Mouse (Mus musculus): ENCODE results near the gene Asb2. TPM values are rescaled to one million over a fixed set of nuclear protein-coding genes. Genes with fewer than 3 reads are reported as not detected.

The Asb2 gene
- polyA plus RNA-seq, 1 experiment = 64.7 TPM

DNA sequence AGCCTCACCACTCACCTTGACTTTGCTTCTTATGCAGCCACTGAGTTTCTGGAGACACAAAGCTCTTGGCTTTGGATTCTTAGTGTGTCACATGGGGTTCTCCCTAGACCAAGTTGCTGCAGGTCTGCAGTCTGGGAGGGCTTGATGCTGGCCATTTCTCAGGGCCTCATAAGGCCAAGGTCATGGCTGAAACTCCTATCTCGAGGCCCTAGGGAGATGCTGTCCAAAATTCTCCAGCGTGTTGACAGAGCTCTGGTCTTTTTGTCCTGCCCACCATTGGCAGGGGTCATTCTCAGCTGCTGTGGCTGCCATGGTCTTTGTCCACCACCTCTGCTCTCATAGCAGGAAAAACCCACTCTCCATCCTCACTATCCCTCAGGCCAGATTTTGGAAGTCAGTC is 11.4 kb upstream of the Asb2 start:
- 86% methylated on average over 2 of the region's 2 CpGs for WGBS
- no peak overlapping the region for H3K4me3 ChIP-seq (ENCODE audit: control insufficient read depth, insufficient read depth, low read length)
- no peak for TF ChIP-seq POLR2A (IDR thresholded peaks at IDR 0.05; ENCODE audit: control insufficient read depth, extremely low read depth, insufficient read depth, low read length, poor library complexity)
- TF ChIP-seq CTCF (IDR thresholded peaks at IDR 0.05; ENCODE audit: borderline replicate concordance, control insufficient read depth, extremely low read depth, insufficient read depth, low read length, poor library complexity) = no peak
- no peaks in the 10 kb centered on the region for H3K4me1 ChIP-seq (replicated peaks; ENCODE audit: control insufficient read depth, insufficient read depth, low read length)
- DNase-seq = no peak
- no peaks in the 10 kb centered on the region for H3K36me3 ChIP-seq (ENCODE audit: control insufficient read depth, insufficient read depth, low read length)
- H3K27ac ChIP-seq (ENCODE audit: control insufficient read depth, insufficient read depth, low read length) = no peak overlapping the region
- H3K27me3 ChIP-seq (ENCODE audit: control insufficient read depth, insufficient read depth, low read length) = no peaks in the 10 kb centered on the region; the same call in 1 of the 2 replicates

- H3K4me3 ChIP-seq (ENCODE audit: control insufficient read depth, insufficient read depth, low read length) = no peak overlapping the region
- no peak overlapping the region for H3K27ac ChIP-seq (ENCODE audit: control insufficient read depth, insufficient read depth, low read length)
- no peak for TF ChIP-seq POLR2A (IDR thresholded peaks at IDR 0.05; ENCODE audit: control insufficient read depth, extremely low read depth, insufficient read depth, low read length, poor library complexity)
- no peak for TF ChIP-seq CTCF (IDR thresholded peaks at IDR 0.05; ENCODE audit: borderline replicate concordance, control insufficient read depth, extremely low read depth, insufficient read depth, low read length, poor library complexity)
- no peak for DNase-seq
- WGBS = 88% methylated on average over 3 of the region's 3 CpGs
- no peaks in the 10 kb centered on the region for H3K4me1 ChIP-seq (replicated peaks; ENCODE audit: control insufficient read depth, insufficient read depth, low read length)
- no peaks in the 10 kb centered on the region for H3K27me3 ChIP-seq (ENCODE audit: control insufficient read depth, insufficient read depth, low read length)
- H3K36me3 ChIP-seq (ENCODE audit: control insufficient read depth, insufficient read depth, low read length) = no peaks in the 10 kb centered on the region
Measured at GRCm38 (mm10) chr12:103362336-103362735, 6.5 kb upstream of the Asb2 start.

DNA sequence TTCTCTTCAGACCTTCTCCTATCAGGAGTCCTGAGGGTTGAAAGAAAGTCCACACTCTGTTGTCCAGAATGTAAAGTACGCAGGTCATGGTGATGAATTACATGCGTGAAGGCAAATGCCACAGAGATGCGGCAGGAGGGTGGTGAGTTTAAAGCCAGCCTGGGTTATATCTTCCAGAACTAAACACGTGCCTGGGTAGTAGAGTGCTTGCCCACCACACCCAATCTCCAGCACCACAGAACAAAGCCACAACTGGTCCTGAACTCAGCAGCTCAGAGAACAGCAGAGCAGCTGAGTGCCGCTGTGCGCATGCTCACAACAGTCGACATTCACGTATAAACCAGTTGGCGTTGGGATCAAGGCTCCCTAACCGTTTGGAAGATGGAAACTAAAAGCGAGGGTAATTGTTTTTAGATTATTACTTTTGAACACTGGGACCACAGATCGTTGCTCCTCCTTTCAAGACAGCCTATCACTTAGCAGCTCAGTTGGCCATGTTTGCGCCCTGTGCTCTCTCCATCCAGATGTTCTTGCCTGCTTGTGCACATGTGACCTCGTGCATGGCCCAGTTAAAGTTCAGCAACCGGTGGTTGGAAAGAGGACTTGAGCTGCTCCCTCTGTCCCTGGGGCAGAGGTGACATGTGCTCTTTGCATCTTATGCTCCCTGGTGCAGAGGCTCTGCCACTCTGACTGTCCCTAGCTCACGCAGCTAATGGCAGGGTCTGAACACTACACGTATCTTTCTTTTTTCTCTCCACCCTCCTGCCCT is 5.9 kb upstream of the Asb2 start:
- no peak overlapping the region for H3K4me3 ChIP-seq (ENCODE audit: control insufficient read depth, insufficient read depth, low read length)
- H3K27me3 ChIP-seq (ENCODE audit: control insufficient read depth, insufficient read depth, low read length) = no peaks in the 10 kb centered on the region
- TF ChIP-seq CTCF (IDR thresholded peaks at IDR 0.05; ENCODE audit: borderline replicate concordance, control insufficient read depth, extremely low read depth, insufficient read depth, low read length, poor library complexity) = no peak
- TF ChIP-seq POLR2A (IDR thresholded peaks at IDR 0.05; ENCODE audit: control insufficient read depth, extremely low read depth, insufficient read depth, low read length, poor library complexity) = no peak
- DNase-seq = no peak
- H3K36me3 ChIP-seq (ENCODE audit: control insufficient read depth, insufficient read depth, low read length) = no peaks in the 10 kb centered on the region
- no peak overlapping the region for H3K27ac ChIP-seq (ENCODE audit: control insufficient read depth, insufficient read depth, low read length)
- H3K4me1 ChIP-seq (replicated peaks; ENCODE audit: control insufficient read depth, insufficient read depth, low read length) = no peaks in the 10 kb centered on the region
- WGBS = 91% methylated on average over 17 of the region's 17 CpGs

DNA sequence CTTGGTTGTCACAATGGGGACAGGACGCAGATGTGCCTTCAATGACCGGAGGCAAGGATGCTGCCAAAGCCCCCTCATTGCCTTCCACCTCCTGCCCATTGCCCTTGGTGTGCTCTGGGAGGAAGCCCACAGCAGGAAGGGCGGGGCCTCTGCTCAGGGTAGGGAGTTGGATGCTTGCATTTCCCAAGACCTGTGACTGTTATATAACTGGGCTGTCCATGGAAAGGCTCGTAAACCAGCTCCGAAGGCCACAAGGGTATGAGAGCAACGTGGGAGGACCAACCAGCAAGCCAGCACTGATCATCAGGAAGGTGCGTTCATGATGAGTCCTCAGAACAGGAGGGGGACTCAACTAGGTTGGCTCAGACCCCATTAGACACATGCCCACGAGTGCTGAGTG is 5.0 kb upstream of the Asb2 start:
- H3K4me1 ChIP-seq (replicated peaks; ENCODE audit: control insufficient read depth, insufficient read depth, low read length) = no peaks in the 10 kb centered on the region
- TF ChIP-seq POLR2A (IDR thresholded peaks at IDR 0.05; ENCODE audit: control insufficient read depth, extremely low read depth, insufficient read depth, low read length, poor library complexity) (no peak), CTCF (IDR thresholded peaks at IDR 0.05; ENCODE audit: borderline replicate concordance, control insufficient read depth, extremely low read depth, insufficient read depth, low read length, poor library complexity) (no peak)
- WGBS = 90% methylated on average over 8 of the region's 8 CpGs
- no peaks in the 10 kb centered on the region for H3K36me3 ChIP-seq (ENCODE audit: control insufficient read depth, insufficient read depth, low read length)
- DNase-seq = no peak
- H3K4me3 ChIP-seq (ENCODE audit: control insufficient read depth, insufficient read depth, low read length) = no peak overlapping the region
- no peak overlapping the region for H3K27ac ChIP-seq (ENCODE audit: control insufficient read depth, insufficient read depth, low read length)
- no peaks in the 10 kb centered on the region for H3K27me3 ChIP-seq (ENCODE audit: control insufficient read depth, insufficient read depth, low read length)

GRCm38 (mm10) chr12:103358951-103359801 is 3.4 kb upstream of the Asb2 start:
- no peaks in the 10 kb centered on the region for H3K36me3 ChIP-seq (ENCODE audit: control insufficient read depth, insufficient read depth, low read length)
- WGBS = 91% methylated on average over 4 of the region's 4 CpGs
- no peaks in the 10 kb centered on the region for H3K27me3 ChIP-seq (ENCODE audit: control insufficient read depth, insufficient read depth, low read length)
- no peaks in the 10 kb centered on the region for H3K4me1 ChIP-seq (replicated peaks; ENCODE audit: control insufficient read depth, insufficient read depth, low read length)
- no peak overlapping the region for H3K27ac ChIP-seq (ENCODE audit: control insufficient read depth, insufficient read depth, low read length)
- H3K4me3 ChIP-seq (ENCODE audit: control insufficient read depth, insufficient read depth, low read length) = no peak overlapping the region
- TF ChIP-seq CTCF (IDR thresholded peaks at IDR 0.05; ENCODE audit: borderline replicate concordance, control insufficient read depth, extremely low read depth, insufficient read depth, low read length, poor library complexity) = no peak
- TF ChIP-seq POLR2A (IDR thresholded peaks at IDR 0.05; ENCODE audit: control insufficient read depth, extremely low read depth, insufficient read depth, low read length, poor library complexity) = no peak
- no peak for DNase-seq

DNA sequence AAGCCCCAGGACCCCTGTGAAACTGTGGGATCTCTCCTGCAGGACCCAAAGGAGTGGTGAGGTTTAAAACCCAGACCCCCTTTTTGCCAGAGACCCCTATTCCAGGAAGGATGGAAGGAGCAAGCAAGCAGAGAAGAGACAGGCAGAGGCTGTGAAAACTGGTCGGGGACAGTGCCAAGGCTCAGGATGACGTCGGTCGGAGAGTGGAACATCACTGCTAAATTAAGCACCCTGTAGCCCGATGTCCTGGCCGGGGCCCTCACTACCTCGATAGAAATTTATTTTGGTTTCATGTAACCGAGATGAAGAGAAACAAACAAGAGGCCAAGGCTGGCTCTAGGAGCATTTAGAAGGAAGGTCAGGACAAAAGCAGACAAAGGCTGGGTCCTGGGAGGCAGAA is 2.4 kb upstream of the Asb2 start:
- H3K4me1 ChIP-seq (replicated peaks; ENCODE audit: control insufficient read depth, insufficient read depth, low read length) = peaks cover 3% of the 10 kb centered on the region
- no peak overlapping the region for H3K4me3 ChIP-seq (ENCODE audit: control insufficient read depth, insufficient read depth, low read length)
- H3K36me3 ChIP-seq (ENCODE audit: control insufficient read depth, insufficient read depth, low read length) = no peaks in the 10 kb centered on the region
- H3K27ac ChIP-seq (ENCODE audit: control insufficient read depth, insufficient read depth, low read length) = no peak overlapping the region
- DNase-seq = no peak
- WGBS = 90% methylated on average over 8 of the region's 8 CpGs
- TF ChIP-seq POLR2A (IDR thresholded peaks at IDR 0.05; ENCODE audit: control insufficient read depth, extremely low read depth, insufficient read depth, low read length, poor library complexity) (no peak), CTCF (IDR thresholded peaks at IDR 0.05; ENCODE audit: borderline replicate concordance, control insufficient read depth, extremely low read depth, insufficient read depth, low read length, poor library complexity) (no peak)
- H3K27me3 ChIP-seq (ENCODE audit: control insufficient read depth, insufficient read depth, low read length) = no peaks in the 10 kb centered on the region
